In the genomic region with DNA sequence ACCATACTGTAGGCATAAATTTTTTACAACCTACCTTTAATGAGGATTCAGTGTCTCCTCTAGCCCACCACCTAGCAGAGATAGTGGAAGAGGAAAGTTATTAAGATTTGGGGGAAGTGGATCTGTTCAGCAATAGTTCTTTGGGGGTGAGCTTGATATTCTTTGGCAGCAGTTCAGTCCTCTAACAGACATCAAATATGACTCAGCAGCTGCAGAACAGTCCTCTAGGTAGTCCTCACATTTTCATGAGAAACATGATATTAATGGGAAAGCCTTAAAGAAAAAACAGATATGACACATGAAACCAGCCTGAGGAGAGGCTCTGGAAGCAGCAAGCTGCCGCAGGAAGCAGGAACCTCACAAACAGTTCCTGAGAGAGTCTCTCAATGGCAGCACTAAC, we compare ENCODE assay signal across 27 mouse cellular contexts.
"Had no signal": no experiment of that assay in that cellular context is flagged by ENCODE, and none has a peak within 500 bp of the region (broad histone marks: within the 10 kb centered on the region; RNA-seq: fewer than 3 reads in every experiment).

No protein-coding gene starts in this region.

- H3K9me3 ChIP-seq: heart, embryonic 13.5 days; heart, embryonic 15.5 days; hindbrain, embryonic 15.5 days; limb, embryonic 15.5 days; liver, embryonic 12.5 days had no signal

- ATAC-seq: hindbrain, postnatal 0 days; intestine, embryonic 16.5 days; liver, embryonic 12.5 days had no signal

- H3K27me3 ChIP-seq: heart, embryonic 13.5 days; heart, embryonic 15.5 days; hindbrain, embryonic 13.5 days; hindbrain, embryonic 15.5 days; kidney, embryonic 15.5 days; limb, embryonic 13.5 days; limb, embryonic 15.5 days; liver, embryonic 12.5 days had no signal

- DNase-seq: gastrocnemius, adult 2 months; gastrocnemius, postnatal 10 days; gastrocnemius, postnatal 25 days; heart, adult 2 months; heart, postnatal 14 days; heart, postnatal 36 days; kidney, adult 11 months; kidney, adult 2 months; kidney, adult 9 months; kidney, postnatal 14 days; kidney, postnatal 36 days; layer of hippocampus, adult 9-11 months; layer of hippocampus, postnatal 36 days; left cerebral cortex, postnatal 4 days had no signal

- H3K4me3 ChIP-seq: gastrocnemius, adult 2 months; heart, adult 2 months; heart, embryonic 13.5 days; heart, embryonic 15.5 days; hindbrain, embryonic 13.5 days; hindbrain, embryonic 15.5 days; kidney, embryonic 15.5 days; limb, embryonic 13.5 days; limb, embryonic 15.5 days; liver, embryonic 12.5 days had no signal

- H3K9ac ChIP-seq: heart, embryonic 13.5 days; heart, embryonic 15.5 days; hindbrain, embryonic 13.5 days; hindbrain, embryonic 15.5 days; kidney, embryonic 15.5 days; limb, embryonic 13.5 days; limb, embryonic 15.5 days; liver, embryonic 12.5 days; liver, embryonic 14.5 days had no signal

- H3K4me2 ChIP-seq: heart, embryonic 11.5 days; heart, embryonic 13.5 days; heart, embryonic 15.5 days; hindbrain, embryonic 13.5 days; hindbrain, embryonic 15.5 days; kidney, embryonic 15.5 days; limb, embryonic 13.5 days; limb, embryonic 15.5 days; liver, embryonic 12.5 days had no signal

- H3K27ac ChIP-seq: gastrocnemius, adult 2 months; heart, adult 2 months; heart, embryonic 13.5 days; heart, embryonic 15.5 days; hindbrain, embryonic 13.5 days; hindbrain, embryonic 15.5 days; hindbrain, postnatal 0 days; kidney, embryonic 15.5 days; kidney, postnatal 0 days; limb, embryonic 13.5 days; limb, embryonic 15.5 days; liver, embryonic 12.5 days; liver, embryonic 14.5 days had no signal

- H3K4me1 ChIP-seq: heart, embryonic 13.5 days; heart, embryonic 15.5 days; hindbrain, embryonic 13.5 days; hindbrain, embryonic 15.5 days; kidney, embryonic 15.5 days; limb, embryonic 13.5 days; limb, embryonic 15.5 days; liver, embryonic 12.5 days had no signal

- H3K36me3 ChIP-seq: heart, embryonic 13.5 days; heart, embryonic 15.5 days; hindbrain, embryonic 15.5 days; kidney, embryonic 15.5 days; limb, embryonic 13.5 days; limb, embryonic 15.5 days; liver, embryonic 12.5 days had no signal
